Mouse (Mus musculus): ENCODE results near the gene Gm17571.

Gm17571 gene

GRCm38 (mm10) chr9:13446703-13447285 is at the start of gene Gm17571:
Gene Gm17571 (minus strand): TSS chr9:13446753.
- DNase-seq (ENCODE audit: low spot score): no peak

DNA sequence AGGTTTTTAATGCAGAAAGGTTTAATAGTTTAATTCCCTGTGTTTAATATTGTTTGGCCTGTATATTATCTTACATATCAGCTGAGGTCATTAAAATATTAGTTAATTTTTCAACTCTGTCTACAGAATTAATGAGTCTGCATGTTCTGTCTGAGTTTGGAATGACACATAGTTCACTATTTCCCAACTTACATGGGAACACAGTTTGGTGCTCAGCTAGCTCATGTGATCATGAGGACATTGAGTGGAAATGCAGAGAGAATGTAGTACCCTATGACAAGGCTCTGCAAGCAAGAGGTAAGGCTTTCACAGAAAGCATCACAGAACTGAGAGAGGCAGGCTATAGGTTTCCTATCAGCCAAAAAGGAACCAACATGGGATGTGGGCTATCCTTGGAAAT is 49.0 kb upstream of the Gm17571 start:
- DNase-seq (ENCODE audit: low spot score): no peak

DNA sequence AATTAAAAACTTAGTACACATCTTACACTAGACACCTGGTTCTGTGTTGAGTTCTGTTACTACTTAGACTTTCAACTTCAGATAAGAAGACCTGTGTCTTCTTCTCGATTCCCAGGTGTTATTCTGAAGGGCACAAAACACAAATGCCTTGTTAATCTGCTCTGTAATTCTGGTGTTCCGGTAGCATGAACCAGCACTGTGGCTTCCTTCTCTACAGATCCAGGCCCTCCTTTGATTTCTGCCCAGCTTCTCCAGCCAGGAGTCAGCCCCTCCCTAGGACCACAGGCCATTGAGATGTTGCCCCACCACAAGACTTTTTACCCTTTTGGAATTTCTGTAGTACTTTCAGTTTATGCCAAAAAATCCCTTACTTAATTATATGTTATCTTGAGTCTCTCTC is 47.2 kb upstream of the Gm17571 start:
- DNase-seq (ENCODE audit: low spot score): no peak

- no peak for DNase-seq (ENCODE audit: low spot score)
These were observed 46.3 kb upstream of the Gm17571 start for GRCm38 (mm10) chr9:13492807-13493206.

GRCm38 (mm10) chr9:13491854-13492620 is 45.5 kb upstream of the Gm17571 start:
- no peak for DNase-seq (ENCODE audit: low spot score)

GRCm38 (mm10) chr9:13491107-13491506 is 44.6 kb upstream of the Gm17571 start:
- DNase-seq (ENCODE audit: low spot score): no peak

- DNase-seq (ENCODE audit: low spot score): no peak
These were observed 39.4 kb upstream of the Gm17571 start for GRCm38 (mm10) chr9:13485914-13486313.

- no peak for DNase-seq (ENCODE audit: low spot score)
These were observed 38.0 kb upstream of the Gm17571 start for GRCm38 (mm10) chr9:13484267-13485240.

GRCm38 (mm10) chr9:13483199-13484068 is 36.9 kb upstream of the Gm17571 start:
- DNase-seq (ENCODE audit: low spot score): no peak

- DNase-seq (ENCODE audit: low spot score): no peak
These were observed 32.7 kb upstream of the Gm17571 start for GRCm38 (mm10) chr9:13479275-13479674.

- no peak for DNase-seq (ENCODE audit: low spot score)
These were observed 28.4 kb upstream of the Gm17571 start for GRCm38 (mm10) chr9:13474951-13475350.

GRCm38 (mm10) chr9:13470013-13470412 is 23.5 kb upstream of the Gm17571 start:
- DNase-seq (ENCODE audit: low spot score): no peak

- DNase-seq (ENCODE audit: low spot score): no peak
These were observed 22.2 kb upstream of the Gm17571 start for GRCm38 (mm10) chr9:13468778-13469177.

GRCm38 (mm10) chr9:13467745-13468144 is 21.2 kb upstream of the Gm17571 start:
- no peak for DNase-seq (ENCODE audit: low spot score)

DNA sequence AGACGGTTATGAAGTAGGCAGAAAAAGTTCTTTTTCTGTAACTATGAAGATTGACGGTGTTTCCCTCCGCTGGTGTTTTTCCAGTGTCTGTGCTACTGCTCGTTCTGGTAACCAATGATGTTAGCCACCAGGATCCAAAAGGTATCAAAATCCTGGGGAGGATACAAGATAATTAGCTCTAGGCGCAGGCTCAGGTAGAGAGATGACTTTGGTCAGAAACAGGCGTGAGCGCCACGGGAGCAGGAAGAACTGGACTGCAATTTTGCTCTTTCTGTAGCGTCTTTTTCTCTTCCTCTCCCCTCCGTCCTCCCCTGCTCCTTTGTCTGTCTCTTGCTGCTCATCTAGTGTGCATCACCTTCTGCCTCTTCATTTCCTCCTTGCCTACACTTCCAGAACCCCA is 20.3 kb upstream of the Gm17571 start:
- no peak for DNase-seq (ENCODE audit: low spot score)

GRCm38 (mm10) chr9:13466351-13466750 is 19.8 kb upstream of the Gm17571 start:
- no peak for DNase-seq (ENCODE audit: low spot score)

GRCm38 (mm10) chr9:13465358-13466020 is 18.9 kb upstream of the Gm17571 start:
- DNase-seq (ENCODE audit: low spot score): no peak

GRCm38 (mm10) chr9:13460926-13461325 is 14.4 kb upstream of the Gm17571 start:
- DNase-seq (ENCODE audit: low spot score): no peak

DNA sequence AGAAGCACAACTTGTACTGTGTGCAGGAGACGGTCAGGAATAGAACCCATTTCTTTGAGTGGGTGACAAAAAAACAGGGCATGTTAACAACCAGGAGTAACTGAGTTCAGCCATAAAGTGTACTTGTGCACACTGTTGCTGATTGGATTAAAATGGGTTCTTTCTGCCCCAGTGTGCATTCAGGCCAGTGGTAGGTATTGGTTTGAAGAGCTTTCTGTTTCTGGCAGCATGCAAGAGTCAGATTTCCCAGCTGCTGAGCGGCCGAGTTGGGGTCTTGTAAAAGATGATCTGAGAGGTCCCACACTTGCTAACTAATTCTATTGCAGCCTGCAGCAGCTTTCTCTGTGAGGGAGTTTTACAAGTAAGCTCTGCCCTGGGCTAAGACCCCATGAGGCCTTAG is 13.5 kb upstream of the Gm17571 start:
- DNase-seq (ENCODE audit: low spot score): no peak

- no peak for DNase-seq (ENCODE audit: low spot score)
These were observed 12.8 kb upstream of the Gm17571 start for GRCm38 (mm10) chr9:13459371-13459770.

GRCm38 (mm10) chr9:13457774-13458173 is 11.2 kb upstream of the Gm17571 start:
- no peak for DNase-seq (ENCODE audit: low spot score)

All from urinary bladder, postnatal 25 days (tissue).